ENCODE assay signal across 34 mouse cellular contexts in the genomic region with DNA sequence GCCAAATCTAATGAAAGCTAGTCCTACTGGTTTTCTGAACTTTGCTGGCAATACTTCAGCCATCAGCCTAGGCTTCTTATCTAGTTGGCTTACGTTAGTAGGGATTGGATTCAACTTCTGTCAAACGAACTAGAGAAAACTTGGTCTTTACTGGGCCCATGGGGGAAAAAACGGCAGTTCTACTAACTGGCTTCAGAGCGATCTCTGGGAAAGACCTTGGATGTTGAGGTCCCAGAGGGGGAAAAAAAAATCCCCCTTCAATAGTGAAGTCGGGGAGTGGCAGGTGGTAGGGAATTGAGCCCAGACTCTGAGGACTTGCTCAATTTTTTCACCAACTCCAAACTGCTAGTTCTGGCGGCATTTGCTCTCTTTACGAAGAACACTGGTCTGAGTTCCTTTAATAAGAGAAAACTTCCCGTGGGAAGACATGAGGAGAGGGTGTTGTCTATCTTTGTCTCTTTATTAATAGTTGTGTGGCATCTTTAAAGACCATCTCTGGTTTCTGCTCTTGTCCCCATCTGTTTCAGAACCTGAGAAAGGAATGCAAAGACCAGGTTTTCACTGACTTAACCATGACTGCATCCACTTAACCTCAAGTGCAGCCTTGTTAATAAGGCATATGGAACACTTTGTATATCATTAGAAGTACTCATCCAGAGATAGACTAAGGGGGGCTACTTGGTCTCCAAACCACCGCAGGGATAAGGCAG. TPM values are rescaled to one million over a fixed set of nuclear protein-coding genes. Genes with fewer than 3 reads are reported as not detected.
DNase-seq lines count a peak whose midpoint lies in the region; TF ChIP-seq lines count a peak whose summit lies in the region.
"Had no signal": no experiment of that assay in that cellular context is flagged by ENCODE, and none has a peak within 500 bp of the region (broad histone marks: within the 10 kb centered on the region; RNA-seq: fewer than 3 reads in every experiment).

No protein-coding gene starts in this region.

- no peak for TF ChIP-seq CTCF in lung, adult 2 months (IDR thresholded peaks at IDR 0.05; ENCODE audit: insufficient read depth, low read length)
- TF ChIP-seq CTCF in ES-Bruce4 (IDR thresholded peaks at IDR 0.05; ENCODE audit: low read depth, low read length): no peak

- no peaks in the 10 kb centered on the region for H3K9me3 ChIP-seq in ES-Bruce4 (replicated peaks; ENCODE audit: control insufficient read depth, insufficient read depth, low read length, poor library complexity, severe bottlenecking)
- H3K9me3 ChIP-seq: embryonic facial prominence, embryonic 13.5 days; forebrain, embryonic 13.5 days; limb, embryonic 13.5 days; liver, embryonic 15.5 days; midbrain, embryonic 10.5 days had no signal

- H3K27me3 ChIP-seq in ES-Bruce4 (ENCODE audit: control insufficient read depth, insufficient read depth, low read length, poor library complexity, severe bottlenecking): no peaks in the 10 kb centered on the region

- DNase-seq in heart, adult 9 months (ENCODE audit: low spot score in 2 of 2): peak; percentile 24 to 41
- no peak for DNase-seq in heart, postnatal 25 days (ENCODE audit: low spot score)
- DNase-seq in lung, adult 2 months: no peak
- DNase-seq in lung, postnatal 4 days: no peak
- DNase-seq in naive thymus-derived CD4-positive, alpha-beta T cell, adult 2 months (ENCODE audit: low read depth): peak; percentile 53
- DNase-seq in kidney, adult 18-20 months: no peak
- DNase-seq: adrenal gland, postnatal 10 days; cerebellum, adult 8-10 months; cerebellum, postnatal 36 days; embryo, embryonic 11 days; gastrocnemius, adult 2 months; kidney, postnatal 36 days; layer of hippocampus, adult 9-11 months; right cerebral cortex, adult 18-20 months; right cerebral cortex, postnatal 4 days had no signal

- H3K27ac ChIP-seq in ES-Bruce4 (ENCODE audit: insufficient read depth, low read length): no peak overlapping the region
- H3K27ac ChIP-seq: embryonic facial prominence, embryonic 13.5 days; forebrain, embryonic 13.5 days; gastrocnemius, adult 2 months; limb, embryonic 13.5 days; liver, embryonic 15.5 days; midbrain, embryonic 10.5 days; stomach, postnatal 0 days had no signal

- 57% methylated on average over 9 of the region's 9 CpGs for WGBS in lung, adult 2 months

- TF ChIP-seq POLR2A in lung, adult 2 months (IDR thresholded peaks at IDR 0.05; ENCODE audit: borderline replicate concordance, extremely low read depth, low read depth, low read length): no peak
- TF ChIP-seq POLR2A in ES-Bruce4 (IDR thresholded peaks at IDR 0.05; ENCODE audit: insufficient read depth, low read length): no peak

- TF ChIP-seq EP300 in ES-Bruce4 (IDR thresholded peaks at IDR 0.05; ENCODE audit: insufficient read depth, low read depth, low read length): no peak

- H3K4me3 ChIP-seq in lung, adult 2 months (replicated peaks; ENCODE audit: extremely low read depth, low read depth, low read length): peak overlapping the region; percentile 39
- H3K4me3 ChIP-seq in ES-Bruce4 (ENCODE audit: low read depth, low read length): peak overlapping the region; percentile 19; the same call in 1 of the 2 replicates
- H3K4me3 ChIP-seq: embryonic facial prominence, embryonic 13.5 days; erythroblast, embryonic 14.5 days; forebrain, embryonic 13.5 days; gastrocnemius, adult 2 months; limb, embryonic 13.5 days; liver, embryonic 15.5 days; midbrain, embryonic 10.5 days; myocyte had no signal

- no peaks in the 10 kb centered on the region for H3K36me3 ChIP-seq in ES-Bruce4 (ENCODE audit: control insufficient read depth, insufficient read depth, low read length, poor library complexity, severe bottlenecking)
- H3K36me3 ChIP-seq: embryonic facial prominence, embryonic 13.5 days; limb, embryonic 13.5 days; liver, embryonic 15.5 days; midbrain, embryonic 10.5 days had no signal

- H3K9ac ChIP-seq in ES-Bruce4 (ENCODE audit: low read depth, poor library complexity, severe bottlenecking): no peak overlapping the region
- H3K9ac ChIP-seq: embryonic facial prominence, embryonic 13.5 days; forebrain, embryonic 13.5 days; limb, embryonic 13.5 days; liver, embryonic 15.5 days had no signal

- H3K4me1 ChIP-seq in lung, adult 2 months (ENCODE audit: control insufficient read depth, insufficient read depth, low read length): no peaks in the 10 kb centered on the region
- peaks cover 1% of the 10 kb centered on the region for H3K4me1 ChIP-seq in ES-Bruce4 (ENCODE audit: control insufficient read depth, insufficient read depth, low read length)
- H3K4me1 ChIP-seq: liver, embryonic 15.5 days had no signal

- intact Hi-C loops in heart, postnatal 25 days (cut with DNase I): no loop called here

RNA-seq across cellular contexts. Expression of gene Grap2, which starts 0.6 kb away (rescaled TPM):
- total RNA-seq in heart, postnatal 25 days (2021): 1 to 10 TPM; 1.0 to 1.6 TPM
- polyA plus RNA-seq in lung, adult 2 months (2012; rRNA removed): 5.3 and 7.3 TPM in 2 replicates
- polyA plus RNA-seq in ES-Bruce4 (2011; ENCODE audit: insufficient read depth, insufficient read length, low read depth, missing spikeins): 0.51 and 0.84 TPM in 2 replicates
- polyA plus RNA-seq: myocyte had no signal

RNA-seq across cellular contexts. Expression of gene Enthd1, which starts 8.0 kb away (rescaled TPM):
- total RNA-seq in heart, postnatal 25 days (2021): not detected
- polyA plus RNA-seq in lung, adult 2 months (2012; rRNA removed): not detected in 2 replicates
- polyA plus RNA-seq in ES-Bruce4 (2011; ENCODE audit: insufficient read depth, insufficient read length, low read depth, missing spikeins): not detected in 2 replicates
- total RNA-seq: adrenal gland, postnatal 10 days; gastrocnemius, adult 2 months; gastrocnemius, postnatal 4 days; hematopoietic stem cell, adult 5-6 weeks; left cerebral cortex, adult 18-20 months; left cerebral cortex, postnatal 25 days had no signal
- polyA plus RNA-seq: embryonic facial prominence, embryonic 13.5 days; erythroblast, embryonic 14.5 days; forebrain, embryonic 13.5 days; hindbrain, embryonic 16.5 days; intestine, embryonic 16.5 days; kidney, embryonic 14.5 days; limb, embryonic 13.5 days; liver, embryonic 15.5 days; lung, postnatal 0 days; midbrain, embryonic 10.5 days; midbrain, embryonic 16.5 days; myocyte; neural tube, embryonic 14.5 days; stomach, postnatal 0 days had no signal

Comparison
In these comparisons a context has a peak if more than half of its experiments do, and no peak if none do; other contexts are left out.
1. DNase-seq: peak in heart, adult 9 months (2 of 2) and naive thymus-derived CD4-positive, alpha-beta T cell, adult 2 months (single experiment); none in heart, postnatal 25 days (single experiment), lung, adult 2 months (single experiment), lung, postnatal 4 days (0 of 2) and kidney, adult 18-20 months (single experiment).